28 mouse cellular contexts compared by ENCODE assay signal in the genomic region with DNA sequence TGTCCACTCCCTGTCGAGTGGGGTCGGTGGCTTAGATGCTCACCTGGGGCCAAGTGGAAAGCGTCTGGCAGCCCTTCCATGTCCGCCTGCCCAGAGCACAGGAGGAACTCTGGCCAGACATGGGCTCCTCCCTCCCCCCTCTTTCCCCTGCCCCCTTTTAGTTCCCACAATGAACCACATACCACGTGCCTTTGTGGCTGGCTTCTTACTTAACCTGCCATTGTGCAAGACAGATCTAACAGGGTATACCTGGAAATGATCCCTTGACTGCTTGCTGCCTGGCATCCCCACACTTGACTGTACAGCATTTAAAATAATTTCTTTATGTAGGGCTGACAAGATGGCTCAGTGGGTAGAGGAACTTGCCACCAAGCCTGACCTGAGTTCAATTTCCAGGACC. TPM values are rescaled to one million over a fixed set of nuclear protein-coding genes. Genes with fewer than 3 reads are reported as not detected.
A peak's percentile ranks its signal among the peaks of the same experiment; 100 is the strongest.
DNase-seq lines count a peak whose midpoint lies in the region; ATAC-seq and TF ChIP-seq lines count a peak whose summit lies in the region.
"Had no signal": no experiment of that assay in that cellular context is flagged by ENCODE, and none has a peak within 500 bp of the region (broad histone marks: within the 10 kb centered on the region; RNA-seq: fewer than 3 reads in every experiment).

No protein-coding gene starts in this region.

- no peaks in the 10 kb centered on the region for H3K9me3 ChIP-seq in heart, embryonic 10.5 days
- H3K9me3 ChIP-seq in lung, postnatal 0 days (ENCODE audit: low read length): no peaks in the 10 kb centered on the region
- H3K9me3 ChIP-seq: G1E; heart, embryonic 15.5 days; limb, embryonic 13.5 days; liver, embryonic 13.5 days; lung, embryonic 15.5 days; megakaryocyte, embryonic 14.5 days; neural tube, embryonic 15.5 days had no signal

- 0 out of 2 replicates have a peak, but pooled peaks have one; percentile 29 for TF ChIP-seq EP300 in lung, postnatal 0 days (IDR thresholded peaks at IDR 0.05)

- H3K27ac ChIP-seq in heart, embryonic 10.5 days: peak overlapping the region; percentile 57; the same call in 1 of the 2 replicates
- no peak overlapping the region for H3K27ac ChIP-seq in lung, postnatal 0 days (ENCODE audit: low read length)
- H3K27ac ChIP-seq: heart, embryonic 15.5 days; hindbrain, embryonic 14.5 days; limb, embryonic 13.5 days; liver, embryonic 13.5 days; lung, embryonic 15.5 days; neural tube, embryonic 15.5 days had no signal

- H3K4me2 ChIP-seq in lung, postnatal 0 days (replicated peaks; ENCODE audit: low read depth, low read length): no peak overlapping the region
- H3K4me2 ChIP-seq: heart, embryonic 15.5 days; hindbrain, embryonic 14.5 days; limb, embryonic 13.5 days; liver, embryonic 13.5 days; lung, embryonic 15.5 days; neural tube, embryonic 15.5 days had no signal

- ATAC-seq in lung, postnatal 0 days: peak; percentile 59
- peak; percentile 81 for ATAC-seq in granulocyte monocyte progenitor cell, adult 5-6 weeks (replicated peaks; ENCODE audit: poor library complexity, severe bottlenecking)
- 0 out of 2 replicates have a peak, but pooled peaks have one; percentile 45 for ATAC-seq in monocyte, adult 5-6 weeks (replicated peaks; ENCODE audit: insufficient number of reproducible peaks, low FRiP score, low TSS enrichment, poor library complexity, severe bottlenecking)
- ATAC-seq: forebrain, embryonic 16.5 days; inflammation-experienced regulatory T-cells, adult 6 months had no signal

- H3K4me3 ChIP-seq in heart, embryonic 10.5 days: no peak overlapping the region
- H3K4me3 ChIP-seq in lung, postnatal 0 days (ENCODE audit: low read depth, low read length): no peak overlapping the region
- H3K4me3 ChIP-seq: erythroblast, embryonic 14.5 days; heart, embryonic 15.5 days; limb, embryonic 13.5 days; liver, embryonic 13.5 days; lung, embryonic 15.5 days; megakaryocyte, embryonic 14.5 days; neural tube, embryonic 15.5 days had no signal

- H3K36me3 ChIP-seq in heart, embryonic 10.5 days: no peaks in the 10 kb centered on the region
- no peaks in the 10 kb centered on the region for H3K36me3 ChIP-seq in lung, postnatal 0 days (ENCODE audit: insufficient read depth, low read length)
- H3K36me3 ChIP-seq: G1E; heart, embryonic 15.5 days; limb, embryonic 13.5 days; liver, embryonic 13.5 days; lung, embryonic 15.5 days; neural tube, embryonic 15.5 days had no signal

- H3K9ac ChIP-seq in lung, postnatal 0 days (replicated peaks; ENCODE audit: low read depth): no peak overlapping the region
- H3K9ac ChIP-seq: heart, embryonic 15.5 days; hindbrain, embryonic 14.5 days; limb, embryonic 13.5 days; liver, embryonic 13.5 days; lung, embryonic 15.5 days; neural tube, embryonic 15.5 days had no signal

- H3K27me3 ChIP-seq in heart, embryonic 10.5 days (ENCODE audit: insufficient read depth, poor library complexity, severe bottlenecking): no peaks in the 10 kb centered on the region; the same call in 1 of the 2 replicates
- H3K27me3 ChIP-seq in lung, postnatal 0 days (replicated peaks; ENCODE audit: insufficient read depth, low read length): no peaks in the 10 kb centered on the region
- H3K27me3 ChIP-seq: heart, embryonic 15.5 days; limb, embryonic 13.5 days; lung, embryonic 15.5 days; neural tube, embryonic 15.5 days had no signal

- intact Hi-C loops in heart, postnatal 14 days (cut with DNase I): no loop called here

- peaks cover 27% of the 10 kb centered on the region for H3K4me1 ChIP-seq in heart, embryonic 10.5 days
- H3K4me1 ChIP-seq in lung, postnatal 0 days (ENCODE audit: insufficient read depth, low read depth, low read length): no peaks in the 10 kb centered on the region
- H3K4me1 ChIP-seq: neural tube, embryonic 15.5 days had no signal

- DNase-seq in heart, embryonic 10.5 days (ENCODE audit: low spot score): no peak
- no peak for DNase-seq in heart, postnatal 14 days
- DNase-seq in lung, postnatal 0 days (ENCODE audit: low spot score): no peak
- DNase-seq in lung, postnatal 10 days: no peak
- no peak for DNase-seq in retina, postnatal 1 day
- DNase-seq in testis, postnatal 10 days (ENCODE audit: low spot score): no peak
- DNase-seq: adrenal gland, postnatal 10 days; cerebellum, adult 11 months; cerebellum, adult 9-10 months; cerebellum, postnatal 36 days; heart, postnatal 36 days; kidney, adult 11 months; liver, embryonic 13.5 days; midbrain, embryonic 14.5 days; right cerebral cortex, postnatal 4 days; thymus, postnatal 4 days had no signal

- WGBS in heart, embryonic 10.5 days: 66% methylated on average over 5 of the region's 5 CpGs
- WGBS in lung, postnatal 0 days: 45% methylated on average over 5 of the region's 5 CpGs

- no peak for TF ChIP-seq CTCF in lung, postnatal 0 days (IDR thresholded peaks at IDR 0.05)

RNA-seq across cellular contexts. Expression of gene Chst11, which starts 15.7 kb away (rescaled TPM):
- polyA plus RNA-seq in heart, embryonic 10.5 days (2016; fragmentation: Nextera tagmentation; extraction: Ambion mirVana): 1.2 and 1.5 TPM in 2 replicates
- total RNA-seq in heart, postnatal 14 days (2021): 1 to 10 TPM; 3.4 to 4.1 TPM
- polyA plus RNA-seq in lung, postnatal 0 days (2015; fragmentation: Nextera tagmentation; extraction: Ambion mirVana): 0.74 and 0.98 TPM in 2 replicates
- 12.5 and 15.3 TPM in 2 replicates for total RNA-seq in granulocyte monocyte progenitor cell, adult 5-6 weeks (2014; fragmentation: Nextera tagmentation)
- 20.8 TPM in 2 replicates for total RNA-seq in granulocyte monocyte progenitor cell, adult 5-6 weeks (2017)
- total RNA-seq in monocyte, adult 5-6 weeks (2017): 9.0 to 18.3 TPM (median 9.7 TPM) in 3 replicates
